Mouse (Mus musculus): ENCODE measurements around the gene Otulinl. TPM values are rescaled to one million over a fixed set of nuclear protein-coding genes. Genes with fewer than 3 reads are reported as not detected.

The Otulinl gene
- polyA plus RNA-seq, 1 experiment: 0.06 TPM

DNA sequence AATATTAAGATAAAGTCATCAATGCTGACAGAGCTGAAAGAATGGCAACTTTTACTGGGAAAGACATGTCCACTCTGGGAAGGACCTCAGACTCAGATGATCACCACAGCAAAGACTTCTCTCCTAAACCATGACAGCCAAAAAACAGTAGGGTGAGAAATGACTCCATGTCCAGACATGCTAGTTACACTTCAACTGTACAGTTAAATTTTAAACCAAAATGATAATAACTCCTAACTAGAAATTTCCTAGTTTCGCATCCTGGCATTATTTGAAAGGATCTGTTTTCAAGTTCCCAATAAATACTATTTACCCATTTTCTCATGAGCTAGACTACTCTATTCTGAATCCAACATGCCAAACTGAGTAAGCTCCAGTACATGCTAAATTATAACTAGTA is 55.1 kb downstream of the Otulinl start:
- Histone ChIP-seq H3K27me3 (ENCODE audit: control insufficient read depth, insufficient read depth, insufficient read length) (no peaks in the 10 kb centered on the region), H3K36me3 (ENCODE audit: control insufficient read depth, insufficient read depth) (peaks cover 16% of the 10 kb centered on the region)

DNA sequence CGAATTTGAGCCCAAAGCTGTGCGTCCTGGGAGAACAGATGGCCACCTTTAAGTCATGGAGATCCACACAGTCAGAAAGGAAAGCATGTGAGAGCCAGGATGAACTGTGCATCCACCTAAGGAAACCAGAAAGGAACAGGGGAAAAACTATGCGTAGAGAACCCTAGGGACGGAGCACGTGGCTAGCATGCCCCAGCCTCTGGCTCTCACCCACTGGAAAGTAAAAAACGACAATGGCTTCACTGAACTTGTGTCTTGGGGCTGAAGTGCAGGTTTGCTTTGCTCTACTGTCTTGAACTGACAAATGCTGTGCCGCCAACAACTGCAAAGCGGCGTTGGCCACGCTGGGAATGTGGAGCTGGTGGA is 55.5 kb downstream of the Otulinl start:
- Histone ChIP-seq H3K27me3 (ENCODE audit: control insufficient read depth, insufficient read depth, insufficient read length) (no peaks in the 10 kb centered on the region), H3ac (ENCODE audit: control insufficient read depth, insufficient read length) (no peak overlapping the region), H3K79me2 (ENCODE audit: control insufficient read depth, insufficient read depth) (peaks cover 90% of the 10 kb centered on the region), H3K4me2 (ENCODE audit: low read depth) (no peak overlapping the region), H3K4me3 (no peak overlapping the region), H3K36me3 (ENCODE audit: control insufficient read depth, insufficient read depth) (peaks cover 16% of the 10 kb centered on the region)
- TF ChIP-seq CEBPB (IDR thresholded peaks at IDR 0.05; ENCODE audit: insufficient read depth, poor library complexity, severe bottlenecking) (no peak), REST (IDR thresholded peaks at IDR 0.05; ENCODE audit: insufficient read depth, insufficient read length) (no peak), POLR2A (IDR thresholded peaks at IDR 0.05; ENCODE audit: insufficient read length, low read depth) (no peak), USF1 (IDR thresholded peaks at IDR 0.05; ENCODE audit: low read depth) (no peak)

More for the DNA sequence above, 55.1 kb downstream of the Otulinl start:
- H3K4me2 ChIP-seq (ENCODE audit: low read depth): no peak overlapping the region
- no peak for TF ChIP-seq E2F4 (IDR thresholded peaks at IDR 0.05; ENCODE audit: insufficient read depth)
- TF ChIP-seq CEBPB (IDR thresholded peaks at IDR 0.05; ENCODE audit: insufficient read depth, poor library complexity, severe bottlenecking): no peak
- H3K4me3 ChIP-seq: no peak overlapping the region
- no peak overlapping the region for H3ac ChIP-seq (ENCODE audit: control insufficient read depth, insufficient read length)
- H3K79me2 ChIP-seq (ENCODE audit: control insufficient read depth, insufficient read depth): peaks cover 89% of the 10 kb centered on the region

DNA sequence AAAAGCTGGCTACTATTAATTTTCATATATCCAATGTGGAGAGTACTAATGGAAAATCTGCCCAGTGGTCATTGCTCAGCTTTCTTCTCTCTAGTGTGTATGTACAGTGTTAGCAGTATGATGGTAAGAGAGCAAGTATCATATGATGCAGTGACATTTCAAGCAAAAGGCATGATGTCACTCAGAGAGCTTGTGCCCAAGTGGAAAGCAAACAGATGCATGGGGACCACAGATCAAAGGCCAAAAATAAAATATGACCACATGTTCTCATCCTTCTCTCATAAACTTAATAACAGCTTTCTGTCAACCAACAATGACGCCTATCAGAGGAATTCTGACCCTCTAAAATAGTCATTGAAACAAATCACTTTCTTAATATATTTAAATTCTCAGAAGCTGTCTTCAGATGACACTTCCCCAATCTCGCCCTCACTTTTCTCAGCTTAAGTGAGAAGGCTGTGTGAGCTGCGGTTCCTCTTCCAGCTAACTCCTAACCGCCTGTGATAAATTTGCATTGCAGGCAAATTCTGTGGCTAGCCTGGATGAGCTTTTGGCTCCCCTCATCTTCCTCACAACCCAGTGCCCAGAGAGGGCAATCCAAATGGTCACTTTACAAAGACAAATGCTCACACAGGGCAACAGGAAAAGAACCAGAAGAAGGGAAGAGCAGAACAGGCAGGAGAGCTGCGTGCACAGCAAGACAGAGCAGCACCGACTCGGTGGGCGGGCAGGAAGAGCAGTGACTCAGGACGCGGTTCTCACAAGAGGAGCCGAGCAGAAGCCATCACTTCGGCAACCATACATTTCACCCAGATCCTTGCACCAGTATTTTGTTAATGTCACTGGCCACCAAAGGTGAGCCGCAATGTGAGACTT is 56.1 kb downstream of the Otulinl start:
- H3K79me2 ChIP-seq (ENCODE audit: control insufficient read depth, insufficient read depth): peaks cover 96% of the 10 kb centered on the region
- no peak overlapping the region for H3ac ChIP-seq (ENCODE audit: control insufficient read depth, insufficient read length)
- TF ChIP-seq SRF (IDR thresholded peaks at IDR 0.05; ENCODE audit: control insufficient read depth, insufficient read length, low read depth): no peak
- no peak for TF ChIP-seq REST (IDR thresholded peaks at IDR 0.05; ENCODE audit: insufficient read depth, insufficient read length)
- TF ChIP-seq MYOD1 (IDR thresholded peaks at IDR 0.05; ENCODE audit: control insufficient read depth in 1 of 3, insufficient read length in 2 of 3, low read depth in 2 of 3): peak in 1 of 3 experiments; percentile 26
- no peak for TF ChIP-seq POLR2AphosphoS2 (IDR thresholded peaks at IDR 0.05; ENCODE audit: insufficient read length, low read depth)
- TF ChIP-seq POLR2A (IDR thresholded peaks at IDR 0.05; ENCODE audit: insufficient read length, low read depth): no peak
- TF ChIP-seq MAX (IDR thresholded peaks at IDR 0.05; ENCODE audit: low read depth): no peak
- peak in 1 of 3 experiments; percentile 51 for TF ChIP-seq MYOG (IDR thresholded peaks at IDR 0.05; ENCODE audit: control insufficient read depth in 1 of 3, insufficient read depth in 1 of 3, insufficient read length in 2 of 3, low read depth in 2 of 3)
- TF ChIP-seq TCF3 (IDR thresholded peaks at IDR 0.05; ENCODE audit: insufficient read length, low read depth): no peak
- no peak for TF ChIP-seq CEBPB (IDR thresholded peaks at IDR 0.05; ENCODE audit: insufficient read depth, poor library complexity, severe bottlenecking)
- no peak for TF ChIP-seq E2F4 (IDR thresholded peaks at IDR 0.05; ENCODE audit: insufficient read depth)
- peak; percentile 26 for TF ChIP-seq USF1 (IDR thresholded peaks at IDR 0.05; ENCODE audit: low read depth)
- no peak for TF ChIP-seq TCF12 (IDR thresholded peaks at IDR 0.05; ENCODE audit: insufficient read depth, poor library complexity, severe bottlenecking)
- H3K4me3 ChIP-seq: no peak overlapping the region
- H3K4me2 ChIP-seq (ENCODE audit: low read depth): peak overlapping the region; percentile 14
- H3K36me3 ChIP-seq (ENCODE audit: control insufficient read depth, insufficient read depth): peaks cover 22% of the 10 kb centered on the region
- no peaks in the 10 kb centered on the region for H3K27me3 ChIP-seq (ENCODE audit: control insufficient read depth, insufficient read depth, insufficient read length)

DNA sequence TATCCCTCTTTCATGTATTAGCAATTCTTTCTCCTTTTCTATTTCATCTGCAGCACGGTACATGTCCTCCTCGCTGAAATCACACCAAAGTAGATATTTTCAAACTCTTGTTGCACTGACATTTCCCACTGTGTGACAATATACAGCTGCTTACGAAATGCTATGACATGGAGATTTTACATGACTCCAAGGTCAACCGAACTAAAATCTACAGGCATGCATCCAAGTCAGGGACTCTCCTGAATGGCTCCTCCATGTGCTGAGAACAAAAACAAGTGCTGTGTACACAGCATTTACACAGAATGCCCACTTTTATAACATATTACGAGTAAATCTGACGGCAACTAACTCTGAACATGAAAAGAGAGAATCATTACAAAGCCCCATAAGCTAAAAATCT is 58.1 kb downstream of the Otulinl start:
- Histone ChIP-seq H3K79me2 (ENCODE audit: control insufficient read depth, insufficient read depth) (peaks cover 78% of the 10 kb centered on the region), H3K27me3 (ENCODE audit: control insufficient read depth, insufficient read depth, insufficient read length) (no peaks in the 10 kb centered on the region), H3K4me2 (ENCODE audit: low read depth) (no peak overlapping the region), H3K36me3 (ENCODE audit: control insufficient read depth, insufficient read depth) (peaks cover 34% of the 10 kb centered on the region), H3ac (ENCODE audit: control insufficient read depth, insufficient read length) (no peak overlapping the region), H3K4me3 (no peak overlapping the region)
- TF ChIP-seq POLR2A (IDR thresholded peaks at IDR 0.05; ENCODE audit: insufficient read length, low read depth) (no peak), TCF12 (IDR thresholded peaks at IDR 0.05; ENCODE audit: insufficient read depth, poor library complexity, severe bottlenecking) (no peak), TCF3 (IDR thresholded peaks at IDR 0.05; ENCODE audit: insufficient read length, low read depth) (no peak), USF1 (IDR thresholded peaks at IDR 0.05; ENCODE audit: low read depth) (no peak), E2F4 (IDR thresholded peaks at IDR 0.05; ENCODE audit: insufficient read depth) (no peak), MAX (IDR thresholded peaks at IDR 0.05; ENCODE audit: low read depth) (no peak), REST (IDR thresholded peaks at IDR 0.05; ENCODE audit: insufficient read depth, insufficient read length) (no peak), MYOD1 (IDR thresholded peaks at IDR 0.05; ENCODE audit: control insufficient read depth in 1 of 3, insufficient read length in 2 of 3, low read depth in 2 of 3) (no peak), CEBPB (IDR thresholded peaks at IDR 0.05; ENCODE audit: insufficient read depth, poor library complexity, severe bottlenecking) (no peak), MYOG (IDR thresholded peaks at IDR 0.05; ENCODE audit: control insufficient read depth in 1 of 3, insufficient read depth in 1 of 3, insufficient read length in 2 of 3, low read depth in 2 of 3) (no peak), SRF (IDR thresholded peaks at IDR 0.05; ENCODE audit: control insufficient read depth, insufficient read length, low read depth) (no peak), POLR2AphosphoS2 (IDR thresholded peaks at IDR 0.05; ENCODE audit: insufficient read length, low read depth) (no peak)

DNA sequence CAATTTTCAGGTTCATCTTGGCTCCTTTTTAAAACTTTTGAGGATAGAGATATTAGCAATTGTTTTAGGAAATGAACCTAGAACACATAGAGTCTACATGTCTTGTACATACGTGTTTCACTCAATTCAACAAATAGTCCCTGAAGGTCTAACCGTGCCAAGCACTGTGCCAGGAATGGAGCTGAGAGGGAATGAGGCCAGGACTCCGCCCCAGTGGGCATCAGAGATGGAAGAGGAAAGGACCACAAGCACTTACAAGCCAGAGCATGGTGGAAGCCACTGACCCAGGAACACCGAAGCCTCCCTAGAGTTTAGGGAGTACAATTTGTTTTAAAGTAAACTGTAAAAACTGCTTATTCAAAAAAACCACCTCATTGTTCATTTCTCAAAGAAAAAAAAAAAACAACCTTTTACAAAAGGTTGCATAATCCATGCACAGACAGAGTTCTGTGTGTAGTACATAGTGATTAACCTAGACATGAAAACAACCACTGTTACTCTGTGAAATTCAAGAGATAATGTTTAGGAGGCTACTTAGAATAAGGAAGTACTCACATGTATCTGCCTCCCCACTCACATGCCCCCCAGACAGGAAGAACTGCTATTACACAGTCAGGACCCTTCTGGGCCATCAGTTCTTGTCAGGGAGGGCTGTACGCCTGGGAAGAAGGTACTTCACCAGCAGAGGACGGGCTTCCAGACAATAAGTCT is 60.7 kb downstream of the Otulinl start:
- TF ChIP-seq MYOG (IDR thresholded peaks at IDR 0.05; ENCODE audit: control insufficient read depth in 1 of 3, insufficient read depth in 1 of 3, insufficient read length in 2 of 3, low read depth in 2 of 3) (no peak), POLR2AphosphoS2 (IDR thresholded peaks at IDR 0.05; ENCODE audit: insufficient read length, low read depth) (no peak), REST (IDR thresholded peaks at IDR 0.05; ENCODE audit: insufficient read depth, insufficient read length) (no peak)
- H3K79me2 ChIP-seq (ENCODE audit: control insufficient read depth, insufficient read depth): peaks cover 56% of the 10 kb centered on the region
- H3K27me3 ChIP-seq (ENCODE audit: control insufficient read depth, insufficient read depth, insufficient read length): no peaks in the 10 kb centered on the region
- peaks cover 58% of the 10 kb centered on the region for H3K36me3 ChIP-seq (ENCODE audit: control insufficient read depth, insufficient read depth)
- no peak overlapping the region for H3ac ChIP-seq (ENCODE audit: control insufficient read depth, insufficient read length)
- H3K4me3 ChIP-seq: no peak overlapping the region
- H3K4me2 ChIP-seq (ENCODE audit: low read depth): no peak overlapping the region
